Mouse (Mus musculus): ENCODE data around the gene Cdk2. TPM values are rescaled to one million over a fixed set of nuclear protein-coding genes. Genes with fewer than 3 reads are reported as not detected.

The Cdk2 gene
- polyA plus RNA-seq, 2 experiments = 106 to 132 TPM

- 2% methylated on average over 21 of the region's 22 CpGs for WGBS
- no peak for TF ChIP-seq POLR2A (IDR thresholded peaks at IDR 0.05; ENCODE audit: borderline replicate concordance, extremely low read depth, insufficient read depth, insufficient read length)
- Histone ChIP-seq H3K27ac (replicated peaks; ENCODE audit: low read depth, low read length) (peak overlapping the region; percentile 97), H3K9ac (ENCODE audit: low read depth, low read length, severe bottlenecking) (peak overlapping the region; percentile 95), H3K9me3 (ENCODE audit: control insufficient read depth, low read length) (no peaks in the 10 kb centered on the region), H3K36me3 (ENCODE audit: control insufficient read depth, insufficient read depth, low read length) (peaks cover 31% of the 10 kb centered on the region), H3K4me2 (replicated peaks; ENCODE audit: low read depth, low read length, severe bottlenecking) (peak overlapping the region; percentile 60), H3K4me1 (ENCODE audit: control insufficient read depth, insufficient read depth, low read length) (peaks cover 8% of the 10 kb centered on the region; the same call in 1 of the 2 replicates), H3K27me3 (ENCODE audit: control insufficient read depth, insufficient read depth, low read length) (no peaks in the 10 kb centered on the region), H3K4me3 (replicated peaks; ENCODE audit: low read length) (peak overlapping the region; percentile 87)
- ATAC-seq (ENCODE audit: low FRiP score, low read depth) = no peak
- DNase-seq (ENCODE audit: low spot score) = no peak
These were observed 9.3 kb downstream of the Cdk2 start for GRCm38 (mm10) chr10:128695411-128695991.

DNA sequence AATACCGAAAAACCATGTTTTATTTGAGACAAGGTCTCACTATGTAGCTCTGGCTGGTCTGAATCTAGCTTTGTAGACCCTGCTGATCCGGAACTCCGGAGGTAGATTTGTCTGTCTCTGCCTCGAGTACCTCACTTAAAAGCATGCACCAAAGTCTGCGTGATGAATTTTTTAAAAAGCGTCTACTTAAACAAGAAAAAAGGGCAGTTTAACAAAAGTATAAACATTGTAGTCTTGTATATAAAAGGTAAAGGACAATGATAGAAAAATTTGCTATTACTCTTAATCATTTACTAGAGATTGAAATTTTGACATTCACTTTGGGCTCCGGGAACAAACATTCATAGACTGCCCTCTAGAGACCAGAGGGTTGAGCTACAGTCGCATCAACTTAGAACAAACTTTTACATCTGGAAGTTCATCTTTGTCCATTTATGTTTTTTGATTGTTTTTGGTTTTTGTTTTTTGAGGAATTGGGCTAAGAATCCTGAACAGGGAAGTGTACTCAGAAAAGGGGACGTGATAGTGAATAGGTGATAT is 30.3 kb downstream of the Cdk2 start:
- Histone ChIP-seq H3K4me1 (ENCODE audit: control insufficient read depth, insufficient read depth, low read length) (peaks cover 7% of the 10 kb centered on the region), H3K9ac (ENCODE audit: low read depth, low read length, severe bottlenecking) (peak overlapping the region; percentile 62; the same call in 1 of the 2 replicates), H3K4me3 (replicated peaks; ENCODE audit: low read length) (peak overlapping the region; percentile 67), H3K9me3 (ENCODE audit: control insufficient read depth, low read length) (no peaks in the 10 kb centered on the region), H3K36me3 (ENCODE audit: control insufficient read depth, insufficient read depth, low read length) (peaks cover 11% of the 10 kb centered on the region), H3K27ac (replicated peaks; ENCODE audit: low read depth, low read length) (0 out of 2 replicates have a peak overlapping the region, but pooled peaks have one; percentile 7), H3K27me3 (ENCODE audit: control insufficient read depth, insufficient read depth, low read length) (no peaks in the 10 kb centered on the region), H3K4me2 (replicated peaks; ENCODE audit: low read depth, low read length, severe bottlenecking) (peak overlapping the region; percentile 96)
- DNase-seq (ENCODE audit: low spot score) (peak; percentile 74), ATAC-seq (ENCODE audit: low FRiP score, low read depth) (no peak)
- no peak for TF ChIP-seq POLR2A (IDR thresholded peaks at IDR 0.05; ENCODE audit: borderline replicate concordance, extremely low read depth, insufficient read depth, insufficient read length)
- WGBS = 2% methylated on average over 9 of the region's 9 CpGs

DNA sequence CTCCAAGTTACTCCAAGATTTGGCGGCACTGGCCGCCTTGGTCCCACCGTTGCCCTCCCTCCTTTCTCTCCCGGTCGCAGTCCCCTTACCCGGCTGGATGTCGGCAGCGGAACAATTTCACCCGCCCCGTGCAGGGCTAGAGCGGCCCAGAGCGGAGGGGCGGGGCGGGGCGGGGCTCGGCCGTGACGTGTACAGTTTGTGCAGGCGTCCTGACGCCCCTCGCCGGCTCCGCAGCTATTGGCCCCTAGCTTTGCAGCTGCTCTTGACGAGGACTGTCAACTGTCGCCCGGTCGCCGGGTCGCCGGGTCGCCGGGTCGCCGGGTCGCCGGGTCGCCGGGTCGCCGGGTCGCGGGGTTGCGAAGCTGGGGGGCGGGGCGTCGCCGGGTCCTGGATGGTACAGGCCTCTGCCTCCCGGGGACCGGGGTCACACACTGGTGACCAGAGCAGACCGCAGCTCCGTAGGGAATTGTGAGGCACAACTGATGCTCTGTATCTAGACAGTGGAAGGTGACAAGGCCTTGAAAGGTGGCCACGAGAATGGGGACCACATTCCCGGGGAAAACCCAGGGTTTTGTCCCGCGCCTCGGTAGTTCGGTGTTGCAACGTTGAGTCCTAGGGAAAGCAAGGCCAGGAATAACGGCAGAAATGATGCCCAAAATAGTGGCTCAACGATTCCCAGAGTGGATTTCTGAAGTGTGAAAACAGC is 30.9 kb downstream of the Cdk2 start, which contains the start of gene Suox:
Gene Suox (minus strand): TSS at position 311 of the 706 bp plus-strand sequence.
- H3K27ac ChIP-seq (replicated peaks; ENCODE audit: low read depth, low read length) = 0 out of 2 replicates have a peak within 1 kb of the TSS, but pooled peaks have one; percentile 7
- peaks cover 7% of the 10 kb centered on the region for H3K4me1 ChIP-seq (ENCODE audit: control insufficient read depth, insufficient read depth, low read length)
- peaks cover 9% of the 10 kb centered on the region for H3K36me3 ChIP-seq (ENCODE audit: control insufficient read depth, insufficient read depth, low read length)
- H3K9me3 ChIP-seq (ENCODE audit: control insufficient read depth, low read length) = no peaks in the 10 kb centered on the region
- ATAC-seq (ENCODE audit: low FRiP score, low read depth) (peak; percentile 93), DNase-seq (ENCODE audit: low spot score) (peak; percentile 87)
- peak within 1 kb of the TSS; percentile 96 for H3K4me2 ChIP-seq (replicated peaks; ENCODE audit: low read depth, low read length, severe bottlenecking)
- no peaks in the 10 kb centered on the region for H3K27me3 ChIP-seq (ENCODE audit: control insufficient read depth, insufficient read depth, low read length)
- under 1% methylated on average over 54 of the region's 60 CpGs for WGBS
- peak; percentile 57; the same call in 1 of the 2 replicates for TF ChIP-seq POLR2A (IDR thresholded peaks at IDR 0.05; ENCODE audit: borderline replicate concordance, extremely low read depth, insufficient read depth, insufficient read length)
- peak within 1 kb of the TSS; percentile 67 for H3K4me3 ChIP-seq (replicated peaks; ENCODE audit: low read length)
- peak within 1 kb of the TSS; percentile 62 for H3K9ac ChIP-seq (ENCODE audit: low read depth, low read length, severe bottlenecking)

GRCm38 (mm10) chr10:128671148-128671547 is 33.7 kb downstream of the Cdk2 start:
- H3K27me3 ChIP-seq (ENCODE audit: control insufficient read depth, insufficient read depth, low read length) = no peaks in the 10 kb centered on the region
- H3K36me3 ChIP-seq (ENCODE audit: control insufficient read depth, insufficient read depth, low read length) = peaks cover 5% of the 10 kb centered on the region
- H3K4me1 ChIP-seq (ENCODE audit: control insufficient read depth, insufficient read depth, low read length) = peaks cover 7% of the 10 kb centered on the region
- 96% methylated on average over 9 of the region's 9 CpGs for WGBS
- no peak overlapping the region for H3K4me2 ChIP-seq (replicated peaks; ENCODE audit: low read depth, low read length, severe bottlenecking)
- no peak for TF ChIP-seq POLR2A (IDR thresholded peaks at IDR 0.05; ENCODE audit: borderline replicate concordance, extremely low read depth, insufficient read depth, insufficient read length)
- no peak overlapping the region for H3K4me3 ChIP-seq (replicated peaks; ENCODE audit: low read length)
- H3K9ac ChIP-seq (ENCODE audit: low read depth, low read length, severe bottlenecking) = no peak overlapping the region
- H3K9me3 ChIP-seq (ENCODE audit: control insufficient read depth, low read length) = no peaks in the 10 kb centered on the region
- no peak for DNase-seq (ENCODE audit: low spot score)
- no peak for ATAC-seq (ENCODE audit: low FRiP score, low read depth)
- H3K27ac ChIP-seq (replicated peaks; ENCODE audit: low read depth, low read length) = no peak overlapping the region

Measured in limb, embryonic 14.5 days (tissue).